Comparison of ENCODE assay signal across 8 mouse cellular contexts in genomic region chr2:22621828-22622731, GRCm38 (mm10). TPM values are rescaled to one million over a fixed set of nuclear protein-coding genes. Genes with fewer than 3 reads are reported as not detected.
A peak's percentile ranks its signal among the peaks of the same experiment; 100 is the strongest.
DNase-seq lines count a peak whose midpoint lies in the region; ATAC-seq and TF ChIP-seq lines count a peak whose summit lies in the region.

Gene Gad2, plus strand, starts transcription at chr2:22622205.

- no peak for DNase-seq in lung, adult 18-20 months
- DNase-seq in kidney, adult 18-20 months, result peak; percentile 10
- peak; percentile 30 for DNase-seq in liver
- peak; percentile 58 to 61 for DNase-seq in right cerebral cortex, postnatal 10 days (ENCODE audit: low spot score in 2 of 2)
- DNase-seq in spleen, postnatal 14 days (ENCODE audit: low spot score in 2 of 2), result no peak

- TF ChIP-seq POLR2A in bone marrow, adult 2 months (IDR thresholded peaks at IDR 0.05; ENCODE audit: borderline replicate concordance, control insufficient read depth, low read depth, low read length), result 0 out of 2 replicates have a peak, but pooled peaks have one; percentile 9

- H3K27ac ChIP-seq in lung, embryonic 15.5 days, result no peak within 1 kb of the TSS
- H3K27ac ChIP-seq in bone marrow, adult 2 months (ENCODE audit: control insufficient read depth, insufficient read depth, low read depth, low read length, poor library complexity), result no peak within 1 kb of the TSS
- peak within 1 kb of the TSS; percentile 98 for H3K27ac ChIP-seq in forebrain, embryonic 15.5 days (replicated peaks)

- under 1% methylated on average over 47 of the region's 55 CpGs for WGBS in lung, embryonic 15.5 days
- 1% methylated on average over 55 of the region's 55 CpGs for WGBS in bone marrow, adult 2 months
- WGBS in forebrain, embryonic 15.5 days, result under 1% methylated on average over 55 of the region's 55 CpGs

- H3K36me3 ChIP-seq in lung, embryonic 15.5 days, result no peaks in the 10 kb centered on the region
- no peaks in the 10 kb centered on the region for H3K36me3 ChIP-seq in forebrain, embryonic 15.5 days

- H3K4me3 ChIP-seq in lung, embryonic 15.5 days, result peak within 1 kb of the TSS; percentile 28
- H3K4me3 ChIP-seq in bone marrow, adult 2 months (replicated peaks; ENCODE audit: control insufficient read depth, low read depth, low read length), result no peak within 1 kb of the TSS
- peak within 1 kb of the TSS; percentile 56 for H3K4me3 ChIP-seq in forebrain, embryonic 15.5 days

- H3K9ac ChIP-seq in lung, embryonic 15.5 days, result no peak within 1 kb of the TSS
- peak within 1 kb of the TSS; percentile 70 for H3K9ac ChIP-seq in forebrain, embryonic 15.5 days (replicated peaks)

- H3K27me3 ChIP-seq in lung, embryonic 15.5 days, result peaks cover 91% of the 10 kb centered on the region
- peaks cover 31% of the 10 kb centered on the region for H3K27me3 ChIP-seq in forebrain, embryonic 15.5 days

- ATAC-seq in lung, embryonic 15.5 days (ENCODE audit: borderline replicate concordance, extremely low read depth, low FRiP score, low TSS enrichment), result peak; percentile 84
- ATAC-seq in forebrain, embryonic 15.5 days (replicated peaks), result peak; percentile 72

- H3K4me1 ChIP-seq in lung, embryonic 15.5 days, result peaks cover 19% of the 10 kb centered on the region; the same call in 1 of the 2 replicates
- no peaks in the 10 kb centered on the region for H3K4me1 ChIP-seq in bone marrow, adult 2 months (ENCODE audit: control insufficient read depth, insufficient read depth, low read length)
- H3K4me1 ChIP-seq in forebrain, embryonic 15.5 days, result peaks cover 56% of the 10 kb centered on the region

- peak within 1 kb of the TSS; percentile 59 for H3K4me2 ChIP-seq in lung, embryonic 15.5 days
- H3K4me2 ChIP-seq in forebrain, embryonic 15.5 days (replicated peaks), result peak within 1 kb of the TSS; percentile 82

- no peaks in the 10 kb centered on the region for H3K9me3 ChIP-seq in lung, embryonic 15.5 days
- H3K9me3 ChIP-seq in forebrain, embryonic 15.5 days, result no peaks in the 10 kb centered on the region

- no peak for TF ChIP-seq CTCF in bone marrow, adult 2 months (IDR thresholded peaks at IDR 0.05; ENCODE audit: control insufficient read depth, insufficient read depth, low read length)

RNA-seq across cellular contexts. Expression of gene Gad2, which starts in this region (rescaled TPM):
- 0.19 and 0.56 TPM in 2 replicates for polyA plus RNA-seq in lung, embryonic 15.5 days (2015; fragmentation: Nextera tagmentation; extraction: Ambion mirVana)
- polyA plus RNA-seq in bone marrow, adult 2 months (2011; ENCODE audit: insufficient read depth, insufficient read length, low replicate concordance, missing spikeins), result 0.25 TPM in 1 of 2 replicates, not detected in the other
- 70.0 and 78.2 TPM in 2 replicates for polyA plus RNA-seq in forebrain, embryonic 15.5 days (2015; fragmentation: Nextera tagmentation; extraction: Ambion mirVana)

Comparison
In these comparisons a context has a peak if more than half of its experiments do, and no peak if none do; other contexts are left out.
1. RNA of gene Gad2 (polyA plus RNA-seq): 70.0 to 78.2 TPM in forebrain, embryonic 15.5 days; 0.19 to 0.56 TPM in lung, embryonic 15.5 days and 0.25 TPM in bone marrow, adult 2 months; every median in the first group is over 10 times any median in the second.
2. Peak in ATAC-seq, H3K4me3 ChIP-seq and H3K4me2 ChIP-seq in lung, embryonic 15.5 days; RNA of the gene not detected or under 1 TPM.
3. DNase-seq: peak in kidney, adult 18-20 months (single experiment), liver (single experiment) and right cerebral cortex, postnatal 10 days (2 of 2); none in lung, adult 18-20 months (0 of 2) and spleen, postnatal 14 days (0 of 2).